Mouse (Mus musculus): ENCODE measurements around the gene Smcr8.

- TF ChIP-seq CTCF (IDR thresholded peaks at IDR 0.05 in 2 of 3, conservative IDR thresholded peaks at IDR 0.05 in 1 of 3; ENCODE audit: control insufficient read depth in 1 of 3, insufficient read depth in 1 of 3, low read depth in 2 of 3, low read length in 3 of 3, poor library complexity in 1 of 3, severe bottlenecking in 1 of 3) (no peak), UBTF (IDR thresholded peaks at IDR 0.05; ENCODE audit: borderline replicate concordance, insufficient read depth, low read depth, low read length) (no peak), MYC (IDR thresholded peaks at IDR 0.05; ENCODE audit: low read depth, low read length) (no peak), TCF12 (IDR thresholded peaks at IDR 0.05; ENCODE audit: low read depth, low read length) (no peak), POLR2AphosphoS5 (IDR thresholded peaks at IDR 0.05; ENCODE audit: borderline replicate concordance, low read depth, low read length) (no peak), ZMIZ1 (IDR thresholded peaks at IDR 0.05; ENCODE audit: low read depth, low read length) (no peak), MAX (IDR thresholded peaks at IDR 0.05; ENCODE audit: low read length) (no peak), CHD2 (IDR thresholded peaks at IDR 0.05; ENCODE audit: low read length) (no peak), POLR2A (IDR thresholded peaks at IDR 0.05; ENCODE audit: control insufficient read depth in 1 of 2, insufficient read depth in 1 of 2, low read depth in 1 of 2, low read length in 2 of 2, poor library complexity in 1 of 2) (no peak), E2F4 (IDR thresholded peaks at IDR 0.05; ENCODE audit: borderline replicate concordance, low read depth, low read length) (no peak)
Observed at GRCm38 (mm10) chr11:60737450-60737849, 39.9 kb upstream of the Smcr8 start.

Data from MEL (cell line).